Mouse (Mus musculus) mouse trophoblast stem cell (cell line): ENCODE data around the gene Ly75.

Experiments
- in situ Hi-C, 2 experiments: fragments of 300-500 bp; cut with MseI, MboI; formaldehyde crosslinking; loops; 2 replicates in 1 of 2; 3 replicates in 1 of 2; pipeline ENCODE4 v1.15.1; 2025

Gene Ly75

DNA sequence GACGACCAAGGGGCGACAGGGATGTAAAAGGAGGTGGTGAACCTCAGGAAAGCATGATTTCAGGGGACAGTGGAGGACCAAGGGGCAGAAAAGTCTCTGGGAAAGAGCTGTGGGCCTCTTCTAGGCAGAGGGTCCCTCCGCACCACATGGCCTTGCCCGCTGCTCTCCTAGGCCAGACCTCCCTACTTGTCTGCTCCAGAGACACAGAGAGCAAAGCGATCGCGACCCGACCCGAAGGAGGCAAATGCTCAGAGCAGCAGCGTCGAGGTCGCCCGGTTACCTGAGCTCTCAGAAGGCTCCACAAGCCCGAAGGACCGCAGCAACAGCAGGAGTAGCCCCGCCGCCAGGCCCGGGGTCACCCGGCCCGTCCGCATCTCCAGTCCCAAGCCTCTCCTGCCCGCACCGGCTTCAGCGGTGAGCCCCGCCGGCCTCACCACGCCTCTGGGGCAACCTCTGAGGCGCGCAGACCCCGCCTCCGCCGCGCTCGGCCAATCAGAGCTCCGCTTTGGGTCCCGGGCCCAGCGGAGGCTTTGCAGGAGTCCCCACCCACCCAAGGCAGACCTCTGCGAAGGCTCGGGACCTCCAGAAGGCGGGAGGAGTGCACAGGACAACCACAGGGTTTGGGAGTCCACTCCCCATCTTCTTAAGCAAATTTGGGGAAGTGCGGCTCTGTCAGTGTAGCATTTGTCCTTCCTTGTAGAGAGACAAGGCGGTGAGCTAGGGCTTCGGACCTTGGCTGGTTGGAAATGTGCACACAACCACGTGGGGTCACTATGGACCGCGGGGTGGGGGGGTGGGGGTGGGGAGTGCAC lies at the start of gene Ly75:
Ly75 (minus strand) TSS at position 446 of the 812 bp plus-strand sequence.
- in situ Hi-C loops: no loop called here

DNA sequence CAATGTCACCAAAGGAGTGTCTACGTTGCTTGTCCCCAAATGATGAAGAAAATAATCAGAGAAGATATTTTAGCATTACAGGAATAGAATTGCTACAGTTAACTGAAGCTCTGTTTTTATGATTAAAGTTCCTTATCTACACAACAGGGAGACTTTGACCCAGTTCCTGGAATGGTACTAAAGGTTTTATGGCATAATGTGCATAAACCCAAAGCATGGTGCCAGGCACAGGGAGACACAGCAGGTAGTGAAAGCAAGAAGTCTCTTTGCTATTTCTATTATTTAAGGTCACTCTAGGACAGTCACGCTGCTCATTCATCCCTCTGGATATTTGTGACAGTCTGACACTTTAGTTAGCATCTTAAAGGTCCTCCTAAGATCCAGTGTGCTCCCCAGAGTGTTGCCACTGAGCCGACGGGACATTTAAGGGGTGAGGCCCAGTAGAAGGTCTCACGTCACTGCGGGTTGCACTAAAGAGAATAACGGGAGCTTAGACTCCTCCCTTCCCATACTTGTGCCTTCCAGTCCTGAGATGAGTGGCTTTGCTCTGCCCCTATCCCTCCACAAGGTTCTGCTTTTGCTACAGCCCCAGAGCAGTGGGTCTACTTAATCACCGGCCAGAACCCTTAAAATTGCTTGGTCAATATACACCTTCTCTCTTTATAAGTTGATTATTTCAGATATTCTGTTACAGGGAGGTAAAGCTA lies 47.4 kb upstream of the Ly75 start:
- in situ Hi-C loops: no loop called here

DNA sequence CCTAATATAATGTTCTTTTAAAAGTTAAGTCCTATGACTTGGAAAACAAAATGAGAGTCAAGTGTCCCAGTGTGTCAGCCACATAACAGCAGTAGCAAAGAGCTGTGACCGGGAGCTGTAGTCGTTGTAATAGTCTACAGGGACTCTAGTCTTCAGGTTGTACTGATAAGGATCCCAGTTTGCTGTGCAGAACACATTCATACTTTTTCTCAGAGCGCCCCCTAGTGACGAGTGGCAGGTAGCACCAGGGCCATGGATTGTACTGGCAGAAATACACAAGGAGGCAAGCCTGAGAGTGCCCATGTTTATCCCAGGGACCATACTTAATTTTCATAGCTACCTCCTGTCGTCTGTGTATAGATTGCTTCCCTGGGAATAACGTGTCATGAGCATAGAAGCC lies 35.0 kb upstream of the Ly75 start:
- in situ Hi-C loops: loop anchor here (10.0 kb wide), 1 partner anchor 163 kb away; no protein-coding TSS in a partner anchor

DNA sequence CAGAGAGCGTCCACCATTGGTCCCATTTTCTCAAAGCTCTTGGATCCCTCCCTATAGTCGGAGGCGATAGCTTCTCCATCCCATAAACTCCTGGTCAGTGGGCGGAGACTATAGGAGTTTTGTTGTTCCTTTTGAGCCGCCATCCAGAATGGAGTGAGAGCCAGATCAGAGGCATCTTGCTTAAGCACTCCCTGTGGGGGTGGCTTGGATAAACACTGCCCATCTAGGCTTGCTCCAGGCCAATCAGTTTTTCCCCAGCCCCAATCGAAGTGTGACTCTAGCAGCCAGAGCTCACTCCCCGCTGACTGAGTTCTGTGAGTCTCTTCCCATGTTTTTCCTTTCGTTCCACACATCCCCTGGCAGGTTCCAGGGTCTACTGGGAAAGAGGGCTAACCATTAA lies 31.2 kb upstream of the Ly75 start:
- in situ Hi-C loops: loop anchor here (10.0 kb wide), 1 partner anchor 160 kb away; no protein-coding TSS in a partner anchor

DNA sequence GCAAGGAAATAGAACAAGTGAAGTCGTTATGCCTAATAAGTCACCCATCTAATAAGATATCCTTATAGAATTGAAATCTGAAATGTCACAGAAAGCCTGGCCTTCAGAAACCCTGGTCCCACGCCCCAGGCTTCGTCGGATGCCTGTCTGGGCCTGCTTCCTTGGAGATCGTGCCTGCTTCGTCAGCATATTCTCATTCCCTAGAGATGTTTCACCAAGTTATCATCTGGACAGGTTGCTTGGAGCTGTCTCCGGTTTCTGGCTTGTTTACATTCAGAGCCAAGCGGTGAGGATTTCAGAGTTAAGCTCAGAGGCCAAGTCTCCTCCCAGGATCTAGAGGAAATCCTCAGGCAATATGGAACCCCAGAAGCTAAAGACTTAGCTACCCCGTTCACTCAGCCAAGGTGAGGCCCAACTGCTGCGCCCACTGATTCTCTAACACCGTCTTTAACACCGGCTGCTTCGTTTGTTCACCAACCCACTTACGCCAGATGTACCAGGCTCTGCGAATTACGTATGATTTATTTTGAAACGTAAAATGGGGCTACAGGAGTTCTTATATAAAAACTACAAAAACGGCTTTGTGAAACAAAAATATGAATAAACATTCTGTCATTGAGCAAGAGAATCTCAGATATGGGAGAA lies 30.0 kb upstream of the Ly75 start:
- in situ Hi-C loops: loop anchor here (10.0 kb wide), 1 partner anchor 158 kb away; no protein-coding TSS in a partner anchor

DNA sequence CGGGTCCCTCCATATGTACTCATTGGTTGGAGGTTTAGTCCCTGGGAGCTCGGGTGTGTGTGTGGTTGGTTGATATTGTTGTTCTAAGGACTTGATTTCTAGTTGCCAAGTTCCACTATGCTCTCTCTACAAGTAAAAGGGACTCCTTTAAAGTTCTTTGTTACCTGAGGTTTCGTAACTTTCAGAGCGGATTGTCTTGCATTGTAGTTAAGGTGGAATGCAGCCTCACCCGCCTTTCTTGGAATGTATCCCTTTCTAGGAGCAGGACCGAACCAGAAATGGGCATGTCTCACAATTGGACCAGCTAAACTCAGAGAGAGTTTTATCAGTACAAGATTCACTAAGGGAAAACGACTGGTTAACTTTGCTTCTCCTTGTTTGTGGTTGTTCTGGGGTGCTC lies 28.1 kb upstream of the Ly75 start:
- in situ Hi-C loops: loop anchor here (10.0 kb wide), 1 partner anchor 156 kb away; no protein-coding TSS in a partner anchor

DNA sequence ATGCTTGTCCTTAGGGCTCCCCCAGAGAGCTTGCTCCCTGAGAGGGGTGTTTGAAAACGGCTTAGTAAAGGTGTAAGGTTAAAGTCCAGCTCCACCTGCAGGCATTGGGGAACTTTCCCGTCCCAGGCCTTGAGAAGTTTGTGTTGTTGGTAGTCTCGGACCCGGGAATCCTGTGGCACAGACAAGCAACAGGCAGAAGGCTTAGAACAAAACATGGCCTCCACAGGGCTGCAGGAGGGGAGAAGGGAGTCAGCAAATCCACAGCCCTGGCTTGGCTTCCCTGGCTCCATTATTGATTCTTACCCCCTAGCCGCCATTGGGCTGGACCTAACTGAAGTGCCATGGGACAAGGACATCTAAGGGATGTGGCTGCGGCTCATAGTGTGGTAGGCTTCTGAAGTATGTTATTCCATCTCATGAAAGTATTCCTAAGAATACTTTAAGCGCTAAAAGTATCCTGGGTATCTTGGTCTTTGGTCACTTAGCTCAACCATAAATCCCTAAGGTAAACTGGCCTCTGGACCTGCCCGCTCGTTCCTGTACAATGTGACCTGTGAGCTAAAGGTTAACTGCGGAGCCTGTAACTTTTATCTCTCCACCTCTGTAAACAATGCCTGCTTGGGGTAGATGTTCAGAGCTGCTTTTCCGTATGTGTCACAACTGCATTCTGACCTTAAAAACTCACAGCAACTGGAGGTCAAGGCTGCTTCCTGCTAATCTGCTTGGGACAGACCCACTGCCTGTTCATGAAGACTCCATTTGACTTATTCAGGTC lies 27.1 kb upstream of the Ly75 start:
- in situ Hi-C loops: loop anchor here (10.0 kb wide), 1 partner anchor 155 kb away; no protein-coding TSS in a partner anchor

DNA sequence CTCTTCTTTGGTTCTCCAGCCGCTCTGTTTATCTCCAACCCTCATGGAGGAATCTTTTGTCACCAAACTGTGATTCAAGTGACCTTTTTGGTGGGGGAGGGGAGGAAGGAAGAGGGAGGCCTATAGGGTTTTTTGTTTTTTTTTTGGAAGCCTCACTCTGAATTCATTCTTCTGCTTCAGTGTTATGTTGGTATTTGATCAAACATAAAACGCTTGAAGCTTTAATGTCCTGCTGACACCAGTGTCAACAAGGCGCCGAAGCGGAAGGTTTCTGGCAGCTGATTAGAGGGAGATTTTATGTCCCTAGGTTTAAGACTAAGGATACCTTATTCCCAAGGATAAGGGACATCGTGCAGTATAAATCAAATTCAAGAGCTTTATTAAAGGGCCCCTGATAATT lies 26.1 kb upstream of the Ly75 start:
- in situ Hi-C loops: no loop called here

DNA sequence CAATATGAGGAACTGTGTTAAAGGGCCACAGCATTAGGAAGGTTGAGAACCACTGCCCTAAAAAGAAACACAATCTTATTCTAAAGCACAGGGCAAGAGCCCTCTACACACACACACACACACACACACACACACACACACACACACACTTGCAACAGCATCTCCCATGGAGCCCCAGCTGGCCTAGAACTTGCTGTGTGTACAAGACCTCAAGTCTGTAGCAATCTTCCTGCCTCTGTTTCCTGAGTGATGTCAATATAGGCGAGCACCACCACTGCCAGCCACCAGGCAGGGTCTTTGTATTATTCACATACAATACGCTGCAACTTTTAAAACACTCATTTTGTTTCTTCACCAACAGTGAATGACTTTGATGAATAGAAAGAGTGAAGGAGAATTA lies 24.3 kb upstream of the Ly75 start:
- in situ Hi-C loops: no loop called here

DNA sequence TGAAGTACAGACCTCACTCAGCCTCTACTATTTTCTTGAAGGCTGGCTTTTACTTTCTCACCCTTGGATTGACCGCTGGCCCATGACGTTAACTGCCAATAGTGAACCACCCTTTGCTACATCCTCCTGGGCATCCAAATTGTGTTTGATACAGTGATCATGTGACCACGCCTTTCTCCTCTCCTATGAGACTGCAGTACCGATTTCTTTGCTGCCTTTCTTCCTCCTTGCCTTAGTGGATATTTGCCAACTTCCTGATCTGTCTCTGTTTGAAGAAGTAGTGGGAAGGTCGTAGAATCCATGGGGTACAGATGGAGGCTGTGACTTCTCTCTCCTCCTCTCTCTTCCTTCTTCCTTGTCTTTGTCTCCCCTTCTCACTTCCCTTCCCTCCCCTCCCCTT lies 22.3 kb upstream of the Ly75 start:
- in situ Hi-C loops: no loop called here

DNA sequence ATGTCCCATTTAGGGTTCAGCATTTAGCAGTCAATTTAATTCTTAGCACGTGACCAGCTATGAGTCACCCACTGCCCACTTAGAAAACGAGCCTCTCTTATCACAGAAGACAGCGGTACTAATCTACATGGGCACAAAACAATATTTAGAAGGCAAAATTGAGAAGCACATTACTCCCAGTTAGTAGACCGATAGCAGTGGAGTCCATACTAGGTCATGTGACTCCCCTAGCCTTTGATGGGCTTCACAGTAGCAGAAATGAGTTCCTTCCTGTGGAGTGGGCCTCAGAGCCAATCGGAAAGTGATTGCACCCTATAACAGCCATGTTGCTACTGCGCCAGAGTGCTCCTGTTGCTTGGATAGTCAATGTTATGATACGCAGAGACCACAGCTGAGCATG lies 21.7 kb upstream of the Ly75 start:
- in situ Hi-C loops: no loop called here

DNA sequence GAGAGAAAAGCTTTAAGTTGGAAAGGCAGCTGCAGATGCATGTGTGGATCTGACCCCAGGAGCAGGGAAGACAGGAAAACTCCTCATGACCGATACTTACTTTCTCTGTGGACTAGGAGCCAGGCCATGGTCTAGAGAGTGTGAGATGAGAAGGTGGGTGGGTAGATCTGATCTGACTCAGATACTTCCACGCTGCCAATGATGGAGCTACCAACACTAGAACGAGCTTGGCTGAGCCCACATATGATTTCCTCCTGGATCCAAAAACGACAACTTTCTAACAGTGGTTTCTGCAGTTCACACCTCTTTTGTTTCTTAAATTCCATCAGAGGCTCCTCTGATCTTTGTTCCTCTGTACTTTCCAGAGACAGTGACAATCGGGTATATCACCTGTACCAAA lies 18.6 kb upstream of the Ly75 start:
- in situ Hi-C loops: no loop called here

DNA sequence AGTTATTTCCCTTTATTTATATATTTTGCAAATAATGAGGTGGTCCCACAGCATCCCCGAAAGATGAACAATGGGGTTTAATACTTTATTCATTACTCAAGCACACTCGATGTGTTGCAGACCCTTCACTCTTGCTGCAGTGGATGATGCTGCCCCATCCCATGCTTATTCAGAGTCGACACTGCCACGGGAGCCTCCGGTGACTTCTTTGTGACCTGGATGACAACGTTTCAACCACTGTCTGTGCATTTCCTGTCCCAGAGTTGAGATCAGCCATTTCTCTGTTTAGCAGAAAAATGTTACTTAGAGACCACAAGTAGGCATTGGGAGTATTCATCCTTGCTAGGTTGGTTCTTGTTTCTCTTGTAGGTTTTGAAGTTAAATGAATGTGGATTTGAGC lies 10.7 kb upstream of the Ly75 start:
- in situ Hi-C loops: no loop called here

DNA sequence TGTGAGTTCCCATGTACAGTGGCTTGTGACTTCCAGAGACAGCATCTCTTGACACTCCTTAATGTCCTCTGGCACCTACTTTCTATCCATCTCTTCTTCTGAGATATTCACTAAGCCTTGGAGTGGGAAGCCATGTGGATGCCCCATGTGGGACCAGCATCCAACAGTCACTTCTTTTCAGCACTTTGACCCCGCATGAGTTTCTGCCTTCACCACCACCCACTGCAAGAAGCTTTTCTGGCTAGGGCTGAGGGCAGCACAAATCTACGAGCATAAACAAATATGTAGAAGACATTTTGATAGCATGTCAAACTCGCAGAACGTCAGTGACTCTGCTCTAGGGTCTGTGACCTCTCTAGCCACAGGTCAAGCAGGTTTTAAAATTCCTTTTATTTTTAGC lies 9.2 kb upstream of the Ly75 start:
- in situ Hi-C loops: no loop called here

DNA sequence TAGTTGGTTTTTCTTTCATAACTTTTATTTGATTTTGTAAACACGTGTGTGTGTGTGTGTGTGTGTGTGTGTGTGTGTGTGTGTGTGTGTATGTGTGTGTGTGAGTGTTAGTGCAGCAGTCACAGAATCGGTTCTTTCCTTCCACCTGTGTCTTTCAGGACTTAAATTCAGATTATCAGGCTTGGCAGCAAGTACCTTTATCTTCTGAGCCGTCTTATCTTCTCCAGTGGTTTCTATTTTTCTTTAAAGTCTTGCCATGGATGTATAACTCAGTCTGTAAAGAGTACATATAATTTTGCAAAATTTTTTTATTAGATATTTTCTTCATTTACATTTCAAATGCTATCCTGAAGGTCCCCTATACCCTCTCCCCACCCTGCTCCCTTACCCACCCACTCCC lies 4.3 kb upstream of the Ly75 start:
- in situ Hi-C loops: no loop called here

DNA sequence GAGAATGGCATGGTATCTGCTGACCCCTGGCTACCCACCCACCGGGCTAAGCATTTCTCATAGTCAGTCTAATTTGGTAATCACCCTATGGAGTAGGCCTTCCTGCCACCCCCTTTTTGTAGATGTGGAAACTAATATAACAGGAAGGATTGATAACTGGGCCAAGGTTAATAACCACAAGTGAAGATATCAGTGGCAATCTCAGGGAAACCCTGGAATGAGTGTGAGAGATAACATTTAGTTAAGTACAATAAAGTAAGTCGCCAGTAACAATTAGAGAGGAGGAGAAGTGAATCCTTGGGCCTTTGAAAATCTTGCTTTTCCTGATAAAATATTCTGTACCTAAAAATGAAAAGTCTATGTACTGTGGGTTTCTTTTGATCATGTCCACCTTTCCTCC lies 3.7 kb upstream of the Ly75 start:
- in situ Hi-C loops: no loop called here

DNA sequence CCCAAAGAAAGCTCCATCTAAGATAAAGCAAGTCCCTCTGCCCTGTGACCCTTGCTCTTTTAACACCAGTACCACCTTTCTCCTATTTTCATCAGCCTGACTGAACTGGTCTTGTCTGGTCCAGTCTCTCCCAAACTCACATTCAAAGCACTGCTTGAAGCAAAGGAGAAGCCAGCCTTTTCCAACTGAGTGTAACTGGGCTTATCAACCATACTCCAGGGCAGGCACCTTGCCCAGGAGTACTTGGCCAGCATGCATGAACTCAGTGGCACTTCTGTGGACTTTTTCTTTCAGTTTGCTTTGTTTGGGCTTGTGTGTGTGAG lies 1.6 kb upstream of the Ly75 start:
- in situ Hi-C loops: no loop called here

DNA sequence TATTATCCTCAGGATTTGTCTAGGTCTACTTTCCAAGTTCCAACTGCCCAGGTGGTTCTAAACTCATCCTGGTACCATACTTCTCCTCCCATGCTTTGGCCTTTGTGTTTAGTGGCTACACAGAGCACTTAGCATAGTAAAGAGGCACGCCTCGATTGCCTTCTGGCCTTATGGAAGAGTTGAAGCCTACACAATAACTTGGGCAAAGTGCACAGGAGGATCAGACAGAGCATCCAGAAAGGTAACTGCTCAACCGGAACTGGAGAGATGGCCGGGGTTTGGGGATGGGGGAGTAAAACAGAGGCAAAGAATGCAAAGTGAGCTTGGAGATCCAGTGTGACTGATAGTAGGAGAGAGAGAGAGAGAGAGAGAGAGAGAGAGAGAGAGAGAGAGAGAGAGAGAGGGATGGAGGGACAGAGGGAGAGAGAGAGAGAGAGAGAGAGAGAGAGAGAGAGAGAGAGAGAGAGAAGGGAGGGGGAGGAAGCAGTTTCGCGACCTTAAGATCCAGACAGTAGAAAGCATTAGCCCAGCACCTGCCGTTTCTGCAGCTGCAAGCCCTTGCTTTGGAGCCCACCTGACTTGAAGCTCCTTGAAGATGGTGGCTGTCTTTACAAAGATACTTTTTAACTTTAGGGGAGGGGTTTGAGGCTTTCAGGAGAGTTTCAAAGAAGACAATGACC lies 1.1 kb upstream of the Ly75 start:
- in situ Hi-C loops: no loop called here

DNA sequence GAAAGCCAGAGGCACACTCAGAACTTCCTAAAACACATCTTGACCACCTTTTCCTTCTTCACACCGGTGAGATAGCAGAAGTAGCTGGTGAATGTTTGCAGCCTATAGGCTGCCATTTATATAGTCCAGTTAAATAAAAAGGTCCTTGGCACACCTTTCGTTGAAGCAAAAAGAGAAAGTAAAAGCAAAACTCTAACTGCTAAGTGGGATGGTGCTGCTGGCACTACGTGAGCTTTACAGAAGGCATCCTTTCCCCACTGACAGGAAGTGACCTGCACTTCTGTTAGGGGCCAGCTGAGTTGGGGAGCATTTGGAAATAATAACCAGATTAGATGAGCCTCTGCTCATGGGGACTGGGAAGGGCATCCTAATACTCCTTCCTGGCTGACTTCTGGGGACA lies 757 bp downstream of the Ly75 start:
- in situ Hi-C loops: no loop called here

DNA sequence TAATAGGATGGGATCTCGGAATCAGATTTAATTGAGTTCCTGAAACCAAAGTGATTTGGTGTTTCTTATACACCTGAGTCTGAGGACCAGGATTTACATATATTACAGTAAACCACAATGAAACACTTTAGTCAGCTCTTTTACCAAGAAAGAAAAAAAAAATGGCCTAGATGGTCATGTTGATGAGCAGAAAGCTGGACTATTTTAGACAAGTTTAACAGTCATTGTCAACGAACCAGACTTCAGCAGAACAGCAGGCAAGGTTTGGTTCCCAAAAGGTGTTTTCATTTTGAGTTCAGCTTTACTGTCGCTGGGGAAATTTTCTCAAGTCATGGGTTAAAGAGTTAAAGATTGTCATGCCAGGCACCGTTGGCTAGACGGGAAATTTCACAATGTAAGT lies 5.8 kb downstream of the Ly75 start:
- in situ Hi-C loops: no loop called here

DNA sequence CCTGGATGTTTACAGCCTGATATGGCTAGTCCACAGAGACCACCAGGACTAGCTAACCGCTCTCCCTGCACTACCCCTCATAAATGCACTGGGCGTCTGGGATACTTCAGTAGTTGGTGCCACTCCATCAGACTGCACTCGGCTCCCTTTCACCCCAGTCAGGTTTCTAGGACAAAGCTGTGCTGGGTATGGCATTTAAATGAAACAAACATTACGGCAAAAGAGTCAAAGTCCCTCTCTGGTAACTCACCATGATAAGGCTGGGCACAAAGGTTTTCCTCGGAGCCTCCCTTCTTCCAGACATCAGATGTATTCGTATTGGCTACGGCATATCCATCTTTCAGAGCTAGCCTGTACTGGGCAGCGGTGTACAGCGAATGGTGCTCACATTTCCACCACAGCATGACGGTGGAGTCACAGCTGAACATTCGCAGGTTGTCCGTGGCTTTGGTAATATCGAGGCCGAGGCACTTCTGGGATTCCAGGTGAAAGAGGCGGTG lies 7.4 kb downstream of the Ly75 start:
- in situ Hi-C loops: no loop called here
